Mouse (Mus musculus) Muller cell, postnatal 12 days (primary cell): ENCODE data around the gene Slc35d1.
A peak's percentile ranks its signal among the peaks of the same experiment; 100 is the strongest.

Experiments
- DNase-seq: peaks from one replicate; pipeline ENCODE4 v3.0.0-alpha.2; 2015; ENCODE audit errors: inconsistent ontology term

The Slc35d1 gene

DNA sequence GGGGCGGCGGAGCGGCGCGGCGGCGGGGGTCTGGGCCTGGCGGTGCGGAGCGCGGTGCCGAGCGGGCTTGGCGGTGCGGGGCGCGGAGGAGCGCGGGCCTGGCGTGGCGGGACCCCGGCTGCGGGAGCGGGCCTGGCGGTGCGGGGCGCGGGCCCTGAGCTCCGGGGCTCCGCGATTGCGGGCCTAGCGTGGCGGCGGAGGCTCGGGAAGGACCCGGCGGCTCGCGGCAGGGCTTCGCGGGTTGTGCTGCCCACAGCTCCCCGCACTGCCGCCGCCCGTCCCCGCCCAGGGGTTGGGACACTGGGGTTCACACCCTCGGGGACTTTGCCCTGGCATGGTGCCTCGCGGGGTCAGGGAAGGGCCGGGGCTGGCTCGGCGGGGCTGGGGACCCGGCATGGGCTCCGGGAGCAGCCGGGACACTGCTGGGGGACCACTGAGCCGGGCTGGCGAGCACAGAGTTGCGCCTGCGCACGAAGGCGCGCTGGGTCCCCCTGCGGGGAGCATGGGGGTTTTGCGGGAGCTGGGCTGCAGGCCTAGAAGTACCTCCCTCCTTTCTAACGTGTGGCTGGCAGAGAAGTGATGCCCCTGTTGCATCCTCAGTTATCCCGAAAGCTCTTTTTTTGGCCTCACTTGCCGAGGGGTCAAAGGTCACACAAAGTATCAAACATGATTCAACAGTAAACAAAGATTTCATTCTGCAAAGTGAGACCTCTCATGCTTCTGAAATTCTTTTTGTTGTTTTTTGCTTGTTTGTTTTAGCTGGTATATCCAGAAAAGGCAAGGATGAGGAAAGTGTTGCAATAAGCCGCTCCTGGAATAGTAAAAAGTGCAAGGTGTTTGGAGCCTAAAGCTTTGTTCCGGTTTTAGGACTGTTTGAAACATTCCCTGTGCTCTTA lies at the start of gene Slc35d1:
Gene Slc35d1 (minus strand): TSS at position 240 of the 896 bp plus-strand sequence.
- peak; percentile 83 for DNase-seq

DNA sequence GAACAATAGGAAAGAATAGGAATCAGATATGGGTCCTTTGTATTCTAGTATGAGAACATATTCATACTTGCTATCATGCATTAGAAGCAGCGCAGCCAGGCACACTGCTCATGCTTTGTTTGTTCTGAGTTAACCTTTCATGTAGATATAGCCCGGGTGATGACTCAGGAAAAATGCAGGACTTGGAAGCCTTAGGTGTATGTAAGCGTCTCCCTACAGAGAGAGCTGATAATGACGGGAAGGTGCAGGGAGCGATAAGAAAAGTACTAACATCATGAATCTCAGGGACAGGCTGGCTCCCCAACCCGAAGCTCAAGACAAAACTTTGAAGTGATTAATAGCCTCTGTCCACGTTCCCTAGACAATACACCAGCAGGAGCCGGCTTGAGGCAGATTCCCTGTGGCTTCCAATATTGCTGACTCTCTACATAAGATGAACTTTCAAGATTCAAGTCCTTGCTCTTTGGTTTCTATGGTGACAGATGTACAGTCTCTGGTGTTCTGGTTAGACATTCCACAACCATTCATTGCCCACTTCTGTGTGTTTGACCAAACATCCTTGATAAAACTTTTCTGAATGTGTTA lies 48.9 kb upstream of the Slc35d1 start:
- DNase-seq: no peak

DNA sequence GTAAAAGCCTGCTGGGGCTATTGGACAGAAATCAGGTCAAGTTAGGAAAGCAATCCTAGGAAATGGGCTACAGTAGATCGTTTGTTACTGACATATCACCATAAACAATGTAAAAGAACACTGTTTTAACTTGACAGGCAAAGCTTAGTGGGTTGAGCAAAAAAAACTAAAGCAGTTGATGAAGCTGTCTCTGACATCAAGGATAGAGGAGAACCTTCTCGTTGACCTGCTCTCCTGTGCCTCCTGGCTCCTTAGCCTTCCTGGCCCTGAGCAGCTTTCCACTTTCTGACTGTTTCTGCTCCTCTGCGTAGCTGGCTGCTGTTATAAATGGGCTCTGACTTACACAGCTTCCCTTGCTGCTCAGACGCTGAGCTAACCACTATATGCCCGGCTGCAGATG lies 48.4 kb upstream of the Slc35d1 start:
- DNase-seq: no peak

DNA sequence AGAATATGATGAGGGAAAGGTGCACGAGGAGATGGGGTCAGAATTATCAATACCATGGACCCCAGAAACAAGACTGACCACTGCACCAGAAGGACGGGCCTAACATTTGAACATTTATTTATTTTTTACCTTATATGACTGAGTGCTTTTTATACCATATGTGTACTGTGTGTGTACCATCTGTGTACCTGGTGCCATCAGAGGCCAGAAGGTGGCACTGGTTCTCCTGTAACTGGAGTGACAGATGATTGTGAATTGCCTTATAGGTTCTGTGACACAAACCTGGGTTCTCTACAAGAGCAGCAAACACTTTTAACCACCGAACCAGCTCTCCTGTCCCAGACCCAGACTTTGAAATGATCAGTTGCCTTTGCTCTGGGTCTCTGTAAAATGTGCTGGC lies 43.9 kb upstream of the Slc35d1 start:
- no peak for DNase-seq

DNA sequence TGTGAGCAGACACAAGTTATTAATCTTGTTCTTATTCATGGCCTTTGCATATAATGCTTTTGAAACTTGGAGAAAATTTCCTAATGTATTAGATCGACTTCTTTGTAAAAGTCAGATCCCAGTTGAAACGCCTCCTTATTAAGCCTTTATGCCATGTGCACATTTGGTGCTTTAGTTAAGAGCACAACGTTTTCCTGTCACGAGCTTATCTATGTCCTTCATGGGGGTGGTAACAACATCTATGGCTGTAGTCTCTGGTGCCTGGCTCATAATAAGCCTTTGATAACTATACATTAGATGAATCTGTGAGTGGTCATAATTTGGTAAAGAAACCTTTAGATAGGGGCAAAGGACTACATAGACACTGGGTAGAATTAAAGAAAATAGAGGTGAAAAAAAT lies 38.9 kb upstream of the Slc35d1 start:
- DNase-seq: no peak

DNA sequence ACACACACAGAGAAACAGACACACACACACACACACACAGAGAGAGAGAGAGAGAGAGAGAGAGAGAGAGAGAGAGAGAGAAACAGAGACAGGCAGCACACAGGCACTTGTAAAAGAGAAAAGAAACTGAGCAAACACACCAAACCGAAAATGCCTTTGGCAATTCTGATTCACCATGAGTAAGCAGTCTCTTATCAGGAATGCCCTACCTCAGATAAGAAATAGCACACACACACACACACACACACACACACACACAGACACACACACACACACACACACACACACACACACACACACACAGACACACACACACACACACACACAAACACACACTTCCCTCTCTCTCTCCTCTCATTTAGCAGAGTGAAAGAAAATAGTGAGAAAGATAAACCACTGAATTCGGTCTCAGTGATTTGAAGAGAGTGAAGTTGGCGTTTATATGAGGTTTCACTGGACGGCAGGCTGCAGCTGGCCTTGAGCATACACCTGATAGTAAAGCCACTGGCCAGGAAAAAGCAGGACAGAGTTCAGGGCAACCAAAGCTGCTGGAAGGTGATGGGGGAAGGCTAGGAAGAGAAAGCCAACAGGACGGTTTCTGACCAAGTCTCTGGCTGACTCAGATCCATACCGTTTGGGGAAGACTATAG lies 34.6 kb upstream of the Slc35d1 start:
- DNase-seq: no peak

DNA sequence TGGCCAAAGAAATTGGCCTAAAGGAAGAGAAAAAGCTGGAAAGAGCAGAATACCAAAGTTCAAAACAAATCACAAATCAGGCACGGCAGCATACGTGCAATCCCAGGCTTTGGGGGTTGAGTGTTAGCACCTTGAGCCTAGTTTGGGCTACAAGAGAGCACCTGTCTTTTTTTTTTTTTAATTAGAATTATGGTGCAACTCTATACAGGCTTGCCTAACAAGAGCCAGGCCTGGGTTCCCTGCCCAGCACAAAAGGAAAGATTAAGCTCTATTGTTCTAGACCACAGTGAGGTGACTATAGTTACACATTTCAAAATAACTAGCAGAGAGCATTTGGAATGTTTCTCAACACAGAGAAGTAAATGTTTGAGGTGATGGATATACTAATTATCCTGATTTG lies 32.8 kb upstream of the Slc35d1 start:
- DNase-seq: no peak

DNA sequence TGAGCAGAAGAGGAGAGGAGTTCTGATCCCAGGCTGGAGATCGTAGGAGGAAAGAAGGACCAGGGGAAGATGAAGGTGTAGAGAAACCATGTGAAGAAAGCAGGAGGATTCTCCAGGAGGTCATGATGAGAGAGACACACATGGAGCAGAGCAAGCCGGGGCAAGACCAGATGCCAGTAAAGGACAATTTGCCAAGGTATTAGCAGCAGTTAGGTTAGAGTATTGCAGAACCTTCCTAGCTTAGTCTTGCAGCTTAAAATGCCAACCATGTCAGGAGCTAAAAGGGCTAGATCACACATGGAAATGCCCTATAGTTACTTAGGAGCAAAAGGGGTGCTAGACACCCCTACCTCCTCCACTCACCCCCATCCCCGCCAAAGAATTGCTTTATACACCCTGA lies 32.3 kb upstream of the Slc35d1 start:
- no peak for DNase-seq

DNA sequence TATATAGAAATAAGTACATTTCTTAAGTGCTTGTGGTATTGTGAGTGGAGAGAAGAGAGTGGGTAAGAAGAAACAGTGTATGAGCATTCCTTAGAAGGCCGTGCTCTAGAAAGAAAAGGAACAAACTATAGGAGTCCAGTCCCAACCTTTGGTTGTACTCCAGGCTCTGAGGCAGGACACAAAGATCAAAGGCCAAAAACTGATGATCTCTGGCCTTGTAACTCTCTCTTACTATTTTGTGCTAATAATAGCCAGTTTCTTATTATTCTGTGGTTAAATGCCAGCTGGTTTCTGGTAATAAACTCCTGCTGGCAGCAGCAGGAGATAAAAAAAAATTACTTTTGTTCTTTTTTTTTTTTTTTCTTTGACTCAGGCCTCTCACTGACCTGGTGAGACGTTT lies 17.2 kb upstream of the Slc35d1 start:
- DNase-seq: no peak

DNA sequence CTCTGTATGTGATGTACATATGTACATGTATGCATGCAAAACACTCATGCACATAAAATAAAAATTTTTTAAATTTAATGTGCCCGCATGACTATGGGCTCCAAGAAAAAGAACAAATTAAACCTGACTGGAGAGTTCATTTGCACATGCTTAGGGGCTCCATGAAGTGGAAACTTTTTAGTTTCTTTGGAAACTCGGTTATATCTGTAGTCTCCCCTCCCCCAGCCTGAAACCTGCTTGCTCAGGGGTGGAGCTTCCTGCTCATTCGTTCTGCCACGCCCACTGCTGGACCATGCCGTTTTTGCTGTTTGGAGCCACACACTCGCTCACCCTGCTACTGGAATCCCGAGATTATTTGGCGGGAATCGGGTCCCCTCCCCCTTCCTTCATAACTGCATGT lies 7.9 kb upstream of the Slc35d1 start:
- DNase-seq: no peak

DNA sequence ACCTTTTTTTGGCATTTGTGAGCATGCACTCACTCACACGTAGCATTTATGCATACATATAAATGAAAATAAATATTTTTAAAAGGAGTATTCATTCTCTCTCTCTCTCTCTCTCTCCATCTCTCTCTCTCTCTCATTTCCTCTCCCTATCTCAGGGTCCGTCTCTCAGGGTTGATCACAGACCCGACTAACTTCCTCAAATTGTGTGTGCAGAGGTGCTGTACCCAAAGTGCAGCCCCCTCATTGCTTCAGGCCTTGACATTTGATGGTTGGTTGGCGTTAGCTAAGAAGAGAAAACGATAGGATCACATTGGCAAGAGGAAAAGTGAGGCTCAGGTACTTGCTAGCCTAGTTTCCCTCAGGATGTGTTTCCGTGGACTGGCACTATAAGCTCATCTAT lies 6.8 kb upstream of the Slc35d1 start:
- DNase-seq: no peak

DNA sequence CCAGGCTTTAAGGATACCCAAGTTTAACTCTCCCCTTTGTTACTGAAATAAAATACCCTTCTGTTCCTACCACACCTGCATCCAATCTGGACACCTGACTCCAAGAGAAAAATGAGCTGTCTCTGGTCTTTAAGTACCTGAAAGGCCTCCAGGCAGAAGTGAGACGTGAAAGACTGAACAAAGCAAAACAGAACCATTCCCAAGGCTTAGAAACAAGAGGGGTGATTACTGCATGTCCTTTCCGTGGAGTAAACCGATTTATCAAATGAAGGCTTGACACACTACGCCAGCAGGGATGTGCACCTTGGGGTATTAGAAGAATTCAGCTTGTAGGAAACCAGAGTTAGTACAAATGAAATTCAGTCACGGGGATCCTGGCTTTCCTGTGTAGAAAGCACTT lies 4.0 kb upstream of the Slc35d1 start:
- no peak for DNase-seq

DNA sequence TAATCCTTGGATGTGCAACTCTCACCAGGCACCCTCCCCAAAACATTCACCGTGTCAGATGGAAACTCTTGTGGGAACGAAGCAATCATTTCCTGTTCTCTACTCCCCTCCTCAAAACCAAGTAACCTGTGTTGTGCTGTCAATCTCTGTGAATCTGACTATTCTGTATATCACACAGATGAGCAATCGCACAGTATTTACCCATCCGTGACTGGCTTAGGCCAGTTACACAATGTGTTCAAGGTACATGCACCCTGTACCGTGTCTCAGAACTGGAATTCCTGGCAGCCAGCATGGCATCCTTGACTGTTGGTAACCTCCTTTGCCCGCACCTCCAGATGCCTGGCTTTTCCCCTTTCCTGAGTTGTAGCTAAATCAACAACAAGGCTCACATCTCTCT lies 1.1 kb upstream of the Slc35d1 start:
- DNase-seq: no peak

DNA sequence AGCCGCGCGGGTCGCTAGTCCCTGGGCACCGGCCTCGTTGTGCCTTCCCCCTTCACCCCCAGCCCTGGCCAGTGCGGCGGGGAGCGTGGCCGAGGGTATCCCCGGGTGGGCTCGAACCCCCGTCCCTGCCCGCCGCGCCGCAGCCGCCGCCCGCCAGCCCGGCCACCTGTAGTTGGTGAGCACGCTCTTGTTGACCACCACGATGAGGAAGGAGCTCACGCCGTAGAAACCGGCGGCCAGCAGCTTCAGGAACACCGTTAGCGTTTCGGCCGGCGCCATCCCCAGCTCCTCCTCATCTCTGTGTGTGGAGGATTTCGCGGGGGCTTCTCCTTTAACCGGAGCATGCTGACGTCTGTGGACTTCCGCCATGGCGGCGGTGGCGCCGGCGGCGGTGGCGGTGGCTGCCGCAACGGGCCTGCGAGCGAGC lies 453 bp downstream of the Slc35d1 start:
- peak; percentile 61 for DNase-seq

DNA sequence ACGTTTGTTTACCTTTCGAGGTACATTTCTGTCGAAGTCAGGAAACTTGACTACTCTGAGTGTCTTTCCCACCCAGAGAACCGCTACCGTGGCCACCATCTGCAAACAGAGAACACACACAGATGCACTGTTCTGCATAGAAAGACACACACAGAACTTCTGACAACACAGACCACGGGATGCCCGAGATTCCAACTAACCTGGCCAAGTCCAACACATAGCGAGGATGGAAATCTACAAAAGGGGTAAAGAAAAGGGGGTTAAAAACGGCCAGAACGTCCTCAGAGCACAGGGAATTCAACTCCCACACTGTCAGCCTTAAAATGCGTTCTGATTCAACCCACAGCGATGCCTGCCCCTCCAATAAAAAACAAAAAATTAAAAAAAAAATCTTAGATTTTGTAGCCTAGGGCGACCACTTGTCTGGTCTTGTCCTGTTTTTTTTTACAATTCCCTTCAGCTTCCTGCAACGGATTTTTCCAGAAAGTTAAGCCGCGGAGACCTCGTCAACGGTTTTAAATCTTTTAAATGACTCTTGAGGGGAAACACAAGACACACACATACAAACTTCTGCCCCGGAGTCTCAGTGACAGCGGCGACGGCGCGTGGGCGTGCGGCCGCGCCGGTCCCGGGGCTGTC lies 986 bp downstream of the Slc35d1 start:
- DNase-seq: peak; percentile 66

DNA sequence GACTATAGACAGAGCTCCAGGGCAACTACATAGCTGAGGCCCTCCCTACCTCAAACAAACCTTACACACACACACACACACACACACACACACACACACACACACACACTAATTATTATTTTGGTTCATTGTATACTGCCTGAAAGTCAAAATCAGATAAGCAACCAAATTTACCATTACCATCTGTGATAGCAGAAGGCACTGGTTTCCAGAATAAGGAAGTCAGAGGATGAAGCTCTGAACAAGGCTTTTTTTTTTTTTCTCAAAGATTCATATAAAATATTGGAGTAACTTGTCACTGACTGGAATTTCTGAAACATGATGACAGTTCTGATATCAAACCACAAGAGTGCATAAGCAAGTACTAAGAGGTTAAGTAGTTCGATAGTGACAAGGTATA lies 6.4 kb downstream of the Slc35d1 start:
- no peak for DNase-seq

DNA sequence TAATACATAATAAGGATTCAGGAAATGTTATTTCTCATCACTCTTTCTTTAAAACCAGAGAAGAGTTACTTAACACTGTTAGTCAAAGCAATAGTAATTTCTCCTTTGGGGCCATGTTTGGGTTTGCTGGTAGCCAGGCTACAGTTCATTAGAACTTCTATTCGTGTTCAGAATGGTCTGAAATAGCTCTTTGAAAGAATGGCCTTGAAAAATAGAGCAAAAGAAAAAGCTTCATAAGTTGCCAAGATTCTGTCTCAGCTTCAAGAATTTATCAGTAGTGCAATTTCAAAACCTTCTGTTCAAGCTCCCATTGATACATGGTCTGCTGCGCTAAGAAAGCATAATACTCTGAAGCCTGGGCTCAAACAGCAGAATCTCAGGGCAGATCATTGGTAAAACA lies 11.3 kb downstream of the Slc35d1 start:
- DNase-seq: peak; percentile 51

DNA sequence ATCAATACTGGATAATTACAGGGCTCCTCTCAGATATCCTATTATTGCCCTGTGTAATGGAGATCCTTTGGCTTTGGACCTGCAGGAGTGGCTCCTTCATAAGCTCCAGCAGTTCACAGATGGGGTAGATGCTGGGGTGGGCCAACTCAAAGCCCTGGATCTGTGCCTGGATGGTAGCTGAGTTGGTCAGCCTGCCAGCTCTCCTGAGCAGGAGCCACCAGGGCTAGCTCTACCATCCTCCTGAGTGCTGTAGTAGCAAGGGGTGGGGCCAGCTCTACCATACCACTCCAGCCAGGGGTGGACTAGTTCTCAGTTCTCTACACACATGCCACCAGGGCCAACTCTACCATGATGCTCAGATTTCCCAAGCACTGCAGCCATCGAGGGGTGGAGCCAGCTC lies 14.9 kb downstream of the Slc35d1 start:
- no peak for DNase-seq

DNA sequence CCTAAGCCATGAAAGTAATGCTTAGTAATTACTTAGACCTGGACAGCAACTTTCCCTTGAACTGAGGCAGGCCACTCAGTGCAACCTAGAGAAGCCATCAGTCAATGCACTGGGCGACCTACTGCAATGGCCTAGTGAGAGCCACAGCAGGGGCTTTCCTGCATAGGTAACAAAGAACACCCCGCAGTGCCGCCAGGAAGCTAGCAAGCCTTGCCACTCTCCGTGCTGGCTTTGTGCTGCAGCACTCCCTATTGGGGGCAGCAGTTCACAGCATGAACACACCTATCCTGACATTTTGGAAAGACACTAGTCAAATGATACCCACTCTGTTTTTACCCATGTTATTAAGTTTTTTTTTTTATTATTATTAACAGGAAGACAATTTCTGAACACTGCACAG lies 15.9 kb downstream of the Slc35d1 start:
- DNase-seq: no peak

DNA sequence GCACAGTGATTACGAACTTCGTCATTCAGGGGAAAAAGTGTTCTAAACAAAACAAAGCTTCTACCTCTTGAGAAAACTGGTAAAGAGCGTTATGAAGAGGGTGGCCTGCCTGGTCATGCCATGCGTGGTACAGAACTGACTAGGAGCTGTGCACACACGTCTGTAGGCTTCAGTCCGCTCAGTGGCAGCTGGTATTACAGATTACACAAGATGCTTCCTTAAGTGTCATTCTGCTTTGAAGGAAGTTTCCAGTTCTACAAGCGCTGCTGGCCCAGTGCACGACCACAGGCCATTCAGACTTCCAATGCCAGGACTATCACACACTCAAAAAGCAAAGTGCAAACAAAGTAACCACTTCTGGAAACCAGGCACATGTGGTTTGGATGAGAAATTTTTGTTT lies 17.6 kb downstream of the Slc35d1 start:
- DNase-seq: no peak

DNA sequence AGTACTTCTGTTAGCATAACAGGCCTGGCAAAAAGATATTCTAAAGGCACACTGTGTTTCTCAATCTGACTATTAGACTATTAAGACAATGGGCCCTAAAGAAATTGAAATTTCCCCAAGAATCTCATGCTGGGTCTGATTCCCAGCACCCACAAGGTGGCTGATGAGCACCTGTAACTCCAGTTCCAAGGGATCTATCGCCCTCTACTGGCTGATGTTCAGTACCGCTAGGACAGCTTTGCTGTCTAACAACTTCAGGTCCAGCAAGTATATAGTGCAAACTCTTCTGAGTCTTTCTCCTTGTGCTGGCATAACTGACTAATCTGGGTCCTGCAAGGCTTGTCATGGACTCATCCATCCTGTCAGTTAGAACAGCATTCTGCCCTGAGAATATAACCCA lies 22.5 kb downstream of the Slc35d1 start:
- DNase-seq: no peak
